Mouse (Mus musculus): ENCODE data around the gene Trak2.
"Not testable (repeated sequence)": the region's sequence is repeated elsewhere in the genome, so short reads cannot be mapped to it uniquely, and the experiment has no call there.

The Trak2 gene

GRCm38 (mm10) chr1:58953686-58954434 lies 19.4 kb downstream of the Trak2 start:
- no peak for DNase-seq (ENCODE audit: low read depth, low spot score)

DNA sequence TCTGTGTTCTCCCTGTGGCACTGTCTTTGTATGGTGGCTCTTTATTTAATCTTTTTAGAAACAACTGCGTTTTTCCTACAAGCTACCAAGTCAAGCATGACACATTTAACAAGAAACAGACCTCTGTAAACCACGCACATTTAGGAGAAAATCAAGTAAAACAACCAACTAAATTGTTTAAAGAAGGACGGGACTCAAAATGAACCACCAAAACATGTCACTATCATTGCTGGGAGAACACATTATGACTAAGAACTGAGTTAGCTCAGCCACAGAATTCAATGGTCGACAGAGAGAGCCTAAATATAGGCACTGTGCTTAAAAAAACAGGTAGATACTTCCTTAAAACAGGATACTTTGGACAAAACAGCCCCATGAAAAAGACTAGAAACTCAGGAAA lies 20.2 kb downstream of the Trak2 start:
- peak; percentile 22 for DNase-seq (ENCODE audit: low read depth, low spot score)

GRCm38 (mm10) chr1:58952526-58952925 lies 20.7 kb downstream of the Trak2 start:
- no peak for DNase-seq (ENCODE audit: low read depth, low spot score)

DNA sequence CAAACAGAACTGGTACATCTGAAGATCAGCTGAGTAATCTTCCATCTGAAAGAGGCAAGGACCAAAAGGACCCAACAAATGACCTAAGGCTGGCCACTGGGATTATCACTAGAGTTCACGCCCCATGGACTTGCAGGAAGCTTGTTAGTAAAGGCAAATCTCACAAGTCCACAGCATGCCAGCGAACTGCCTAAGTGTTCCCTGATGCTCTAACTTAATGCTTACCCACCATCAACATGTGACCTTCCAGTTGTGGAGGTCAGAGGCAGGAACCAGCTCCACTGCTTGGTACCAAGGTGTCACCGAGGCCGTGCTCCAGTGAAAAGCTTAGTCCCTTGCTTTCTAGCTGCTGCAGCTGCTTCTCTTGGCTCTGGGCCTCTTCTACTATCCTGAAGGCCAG lies 21.4 kb downstream of the Trak2 start:
- DNase-seq (ENCODE audit: low read depth, low spot score), result no peak

GRCm38 (mm10) chr1:58950899-58951648 lies 22.2 kb downstream of the Trak2 start:
- DNase-seq (ENCODE audit: low read depth, low spot score), result no peak

DNA sequence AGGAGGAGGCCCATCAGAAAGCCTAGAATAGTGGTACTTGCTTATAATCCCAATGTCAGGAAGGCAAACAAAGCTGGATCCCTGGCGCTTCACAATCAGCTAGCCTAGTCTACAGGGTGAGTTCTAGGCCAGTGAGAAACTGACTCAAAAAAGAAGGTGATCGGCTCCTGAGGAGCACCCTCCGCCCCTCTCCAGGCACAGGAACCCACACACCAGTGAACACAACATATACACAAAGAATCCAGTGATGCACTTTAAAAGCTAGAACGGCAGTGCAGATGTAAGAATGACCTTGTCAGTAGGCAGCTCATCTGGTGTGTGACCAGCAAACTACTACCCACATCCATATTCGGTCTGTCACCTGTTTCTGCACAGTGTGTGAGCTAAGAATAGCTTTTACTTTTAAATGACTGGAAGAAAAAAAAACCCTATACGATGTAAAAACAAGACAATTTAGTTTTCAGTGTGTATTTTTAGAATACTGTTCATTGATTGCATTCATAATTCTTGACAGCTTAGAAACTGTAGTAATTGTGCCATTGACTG lies 23.6 kb downstream of the Trak2 start:
- DNase-seq (ENCODE audit: low read depth, low spot score), result no peak

DNA sequence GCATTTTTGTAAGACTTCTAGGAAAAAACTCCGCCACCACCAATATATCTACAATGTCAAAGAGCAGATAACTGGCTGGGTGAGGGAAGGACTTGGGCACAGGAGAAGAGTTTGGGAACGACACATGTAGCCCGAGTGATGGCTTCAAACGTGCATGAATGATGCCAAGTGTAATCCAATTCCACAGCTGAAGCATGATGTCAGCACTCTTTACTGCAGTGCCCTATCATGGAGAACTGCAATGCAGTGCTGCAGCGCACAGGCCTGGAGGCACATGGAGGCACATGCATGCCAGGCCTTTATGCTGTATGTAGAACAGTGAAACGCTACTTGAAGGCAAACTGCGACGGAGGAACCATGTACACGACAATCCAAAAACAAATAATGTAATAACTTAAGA lies 26.5 kb downstream of the Trak2 start:
- no peak for DNase-seq (ENCODE audit: low read depth, low spot score)

DNA sequence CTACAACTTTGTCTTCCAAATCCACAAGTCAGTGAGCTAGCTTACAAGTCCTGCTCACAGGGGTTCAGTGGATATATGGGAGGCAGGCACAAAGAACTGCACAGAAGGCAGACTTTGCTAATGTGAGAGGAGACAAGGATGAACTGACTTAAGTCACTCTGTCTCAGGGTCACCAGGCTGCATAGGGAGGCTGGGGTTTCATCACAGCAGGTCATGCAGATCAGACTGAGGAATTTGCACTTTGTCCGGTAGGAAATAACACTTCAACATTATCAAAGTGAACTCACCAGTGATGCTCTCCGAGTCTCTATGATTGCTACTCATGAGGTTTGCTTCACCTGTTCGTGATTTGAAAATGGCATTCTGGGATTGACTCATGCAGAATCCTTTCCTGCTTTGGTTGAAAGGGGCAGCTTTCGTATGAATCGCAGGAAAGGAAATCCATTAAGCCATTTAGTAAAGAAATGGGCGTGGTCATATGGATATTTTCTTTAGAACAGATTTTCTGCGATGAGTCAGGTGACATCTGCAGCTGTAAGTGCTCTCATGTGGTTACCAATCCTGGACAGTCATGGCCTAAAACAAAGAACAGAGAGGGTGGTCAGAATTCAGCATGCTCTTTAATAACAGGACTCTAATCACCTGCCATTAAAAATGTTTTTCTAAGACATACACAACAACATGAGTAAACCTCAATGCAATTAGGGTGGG lies 27.1 kb downstream of the Trak2 start:
- DNase-seq (ENCODE audit: low read depth, low spot score), result no peak

- DNase-seq (ENCODE audit: low read depth, low spot score), result no peak
Measured at GRCm38 (mm10) chr1:58945523-58945922, 27.7 kb downstream of the Trak2 start.

GRCm38 (mm10) chr1:58937606-58938099 lies 35.6 kb downstream of the Trak2 start:
- DNase-seq (ENCODE audit: low read depth, low spot score), result no peak

DNA sequence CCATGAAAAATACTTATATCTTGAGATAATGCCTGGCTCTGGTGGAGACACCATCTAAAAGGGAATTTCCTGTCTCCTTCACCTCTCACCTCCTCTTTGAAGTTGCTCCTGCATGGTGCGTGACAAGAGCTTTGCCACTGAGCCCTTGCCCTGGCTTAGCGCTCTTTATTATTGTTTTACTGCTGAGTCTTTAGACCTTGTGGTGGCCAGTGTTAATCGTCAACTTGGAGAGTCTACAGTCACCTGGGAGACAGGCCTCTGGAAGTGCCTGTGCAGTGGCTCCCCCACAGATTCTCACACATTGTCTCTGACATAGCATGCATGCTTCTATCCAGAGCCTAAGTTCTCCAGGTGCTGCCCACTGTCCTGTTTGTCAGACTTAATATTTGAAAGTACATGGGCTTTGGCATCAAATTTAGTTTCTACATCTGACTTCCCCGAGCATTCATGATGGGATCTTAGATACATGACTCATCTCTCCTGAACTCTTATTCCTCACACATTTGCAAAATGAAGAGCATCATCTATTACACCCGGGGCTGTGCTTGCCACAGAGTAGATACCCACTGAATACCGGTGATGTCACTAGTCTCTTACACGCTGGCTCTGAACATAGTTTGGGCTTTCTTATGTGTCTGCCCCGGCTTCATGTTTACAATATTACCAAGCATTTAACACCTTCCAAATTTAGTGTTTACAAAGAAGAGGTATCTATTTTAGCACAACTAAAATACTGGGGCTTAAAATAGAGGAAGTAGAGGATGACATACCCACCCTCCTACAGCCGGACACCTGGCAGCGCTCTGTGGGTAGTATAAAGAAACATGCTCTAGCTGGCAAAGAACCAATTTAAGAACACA lies 36.3 kb downstream of the Trak2 start:
- DNase-seq (ENCODE audit: low read depth, low spot score), result peak; percentile 51

- DNase-seq (ENCODE audit: low read depth, low spot score), result no peak
Measured at GRCm38 (mm10) chr1:58926664-58927063, 46.6 kb downstream of the Trak2 start.

DNA sequence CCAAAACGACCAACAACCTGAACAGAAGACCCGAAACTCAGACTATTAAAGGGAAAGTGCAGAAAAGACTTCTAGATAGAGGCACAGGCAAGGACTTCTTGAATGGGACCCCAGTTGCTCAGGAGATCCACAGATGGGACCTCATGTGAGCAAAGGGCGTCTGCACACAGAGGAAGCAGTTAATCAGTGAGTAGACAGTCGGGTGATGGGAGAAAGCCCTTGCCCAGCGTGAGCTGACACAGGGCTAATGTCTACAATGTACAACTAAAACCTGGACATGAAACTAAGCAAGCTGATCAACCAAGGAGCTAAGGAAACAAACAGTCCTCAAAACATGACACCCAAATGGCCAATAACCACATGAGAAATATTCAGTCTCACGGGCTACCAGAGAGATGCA lies 55.7 kb downstream of the Trak2 start:
- DNase-seq (ENCODE audit: low read depth, low spot score), result no peak

- DNase-seq (ENCODE audit: low read depth, low spot score), result peak; percentile 73
Measured at GRCm38 (mm10) chr1:58909636-58910272, 63.5 kb downstream of the Trak2 start.

DNA sequence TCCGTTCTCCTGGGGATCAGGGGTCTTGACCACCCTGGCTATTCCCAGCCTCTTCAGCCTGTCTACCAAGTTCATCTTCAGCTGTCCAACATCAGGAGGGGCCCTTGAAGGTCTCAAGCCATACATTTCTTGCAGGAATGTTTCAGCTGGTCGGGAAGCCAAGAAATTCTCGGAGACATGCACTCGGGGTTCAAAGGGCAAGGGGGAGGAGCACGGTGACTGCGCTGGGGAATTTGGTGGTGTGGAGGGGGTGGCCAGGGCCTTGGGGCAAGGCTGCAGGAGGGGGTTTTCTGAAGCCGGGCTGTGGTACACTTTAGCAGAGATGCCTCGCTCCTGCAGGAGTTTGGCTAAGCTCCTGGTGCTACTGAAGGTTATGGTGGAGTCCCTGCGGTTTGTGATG lies 69.5 kb downstream of the Trak2 start:
- no peak for DNase-seq (ENCODE audit: low read depth, low spot score)

- peak; percentile 71 for DNase-seq (ENCODE audit: low read depth, low spot score)
Measured at GRCm38 (mm10) chr1:58897561-58897960, 75.7 kb downstream of the Trak2 start.

GRCm38 (mm10) chr1:58892386-58892785 lies 80.8 kb downstream of the Trak2 start:
- not testable (repeated sequence) for DNase-seq (ENCODE audit: low read depth, low spot score)

GRCm38 (mm10) chr1:58891481-58892170 lies 81.6 kb downstream of the Trak2 start:
- not testable (repeated sequence) for DNase-seq (ENCODE audit: low read depth, low spot score)

GRCm38 (mm10) chr1:58890697-58891290 lies 82.4 kb downstream of the Trak2 start:
- DNase-seq (ENCODE audit: low read depth, low spot score), result not testable (repeated sequence)

Measured in brain, adult 2 months (tissue).